Mouse (Mus musculus) small intestine, adult 10 weeks (tissue): ENCODE results near the gene Gpr88. TPM values are rescaled to one million over a fixed set of nuclear protein-coding genes. Genes with fewer than 3 reads are reported as not detected.

Experiments used
- polyA plus RNA-seq: library from polyadenylated mRNA; stranded (reverse); fragments of 350-450 nt; fragmentation: Illumina TruSeq; extraction: RNeasy Lipid Tissue Mini Kit (QIAGEN cat#74804); gene quantifications from one replicate; pipeline ENCODE4 v1.2.3, GENCODE M21; 2014; ENCODE audit warnings: low replicate concordance

Gene Gpr88
- polyA plus RNA-seq: 0.56 TPM

DNA sequence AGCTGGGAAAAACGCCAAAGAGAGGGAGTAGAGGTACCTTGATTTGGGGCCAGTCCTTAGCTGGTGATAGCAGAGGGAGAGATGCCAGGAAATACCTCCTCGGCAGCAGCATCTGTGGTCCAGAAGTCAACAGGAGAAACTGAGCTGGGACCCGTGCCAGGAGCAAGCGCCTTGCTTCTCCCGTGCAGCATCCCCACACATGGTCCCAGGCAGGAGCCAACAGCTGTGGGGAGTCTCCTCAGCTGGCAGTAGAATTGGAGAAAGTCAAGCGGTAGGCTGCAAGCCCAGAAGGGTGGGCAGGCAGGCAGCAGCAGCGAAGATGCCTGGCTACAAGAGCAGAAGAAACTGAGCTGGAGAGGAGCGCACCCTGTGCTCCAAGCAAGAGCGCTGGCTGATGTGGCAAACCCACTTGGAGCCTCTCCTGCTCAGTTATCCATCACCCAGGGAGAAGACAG lies at the start of gene Gpr88:
Gene Gpr88, minus strand, starts transcription at position 427 of the 455 bp plus-strand sequence.

Other genes with a start within 250 kb of the Gpr88 start
- 51.3 TPM for gene Slc30a7, start 246.1 kb downstream of the Gpr88 start, polyA plus RNA-seq
- 7.4 TPM for gene Extl2, start 246.0 kb downstream of the Gpr88 start, polyA plus RNA-seq
- gene Vcam1, start 123.8 kb downstream of the Gpr88 start, polyA plus RNA-seq: 14.0 TPM
- gene Cdc14a, start 170.5 kb upstream of the Gpr88 start, polyA plus RNA-seq: 43.6 TPM